Mouse (Mus musculus): ENCODE data around the gene Stra6l.

GRCm38 (mm10) chr4:45911876-45912275 lies 63.4 kb downstream of the Stra6l start:
- TF ChIP-seq POLR2A (IDR thresholded peaks at IDR 0.05; ENCODE audit: low read depth, low read length) (no peak), CTCF (IDR thresholded peaks at IDR 0.05; ENCODE audit: extremely low read depth, insufficient read length, insufficient replicate concordance, low read depth, low read length) (no peak)
